Mouse (Mus musculus): ENCODE data around the gene Snx15. TPM values are rescaled to one million over a fixed set of nuclear protein-coding genes. Genes with fewer than 3 reads are reported as not detected.
A peak's percentile ranks its signal among the peaks of the same experiment; 100 is the strongest.

Gene Snx15
- total RNA-seq, 2 experiments from 2014 or later = 8.6 to 10.6 TPM

DNA sequence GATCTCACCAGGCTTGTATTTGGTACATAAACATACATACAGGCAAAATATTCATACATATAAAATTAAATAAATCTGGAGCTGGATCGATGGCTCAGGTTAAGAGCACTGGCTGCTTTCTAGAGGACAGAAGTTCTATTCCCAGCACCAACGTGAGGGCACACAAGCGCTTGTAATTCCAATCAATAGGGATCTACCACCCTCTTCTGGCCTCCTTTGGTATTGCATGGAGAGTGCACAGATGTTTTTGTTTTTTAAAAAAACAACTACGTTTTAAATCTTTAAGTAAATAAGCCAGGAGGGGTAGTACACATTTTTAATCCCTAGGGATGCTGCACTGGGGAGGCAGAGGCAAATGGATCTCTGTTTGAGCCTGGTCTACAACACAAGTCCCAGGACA, 1.8 kb downstream of the Snx15 start:
- intact Hi-C loops (cut with DNase I) = no loop called here
- DNase-seq = no peak

DNA sequence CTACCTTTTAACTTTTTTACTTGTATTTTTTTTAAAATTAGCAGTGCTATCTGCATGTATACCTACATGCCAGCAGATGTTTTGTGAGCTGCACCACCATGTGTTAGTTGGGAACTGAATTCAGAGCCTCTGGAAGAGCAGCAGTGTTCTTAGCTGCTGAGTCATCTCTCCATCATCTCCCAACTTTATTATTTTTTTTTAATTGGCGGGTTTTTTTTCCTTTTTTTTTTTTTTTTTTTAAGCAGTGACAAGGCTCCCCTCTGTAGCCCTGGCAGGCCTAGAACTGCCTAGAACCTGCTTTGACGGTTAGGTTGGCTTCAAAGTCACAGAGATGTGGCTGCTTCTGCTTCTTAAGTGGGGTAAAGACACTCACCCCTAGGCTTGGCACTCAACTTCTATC, 3.2 kb downstream of the Snx15 start:
- DNase-seq = no peak
- intact Hi-C loops (cut with DNase I) = loop anchor here (5.0 kb wide), 1 partner anchor 158 kb away; no protein-coding TSS in a partner anchor

DNA sequence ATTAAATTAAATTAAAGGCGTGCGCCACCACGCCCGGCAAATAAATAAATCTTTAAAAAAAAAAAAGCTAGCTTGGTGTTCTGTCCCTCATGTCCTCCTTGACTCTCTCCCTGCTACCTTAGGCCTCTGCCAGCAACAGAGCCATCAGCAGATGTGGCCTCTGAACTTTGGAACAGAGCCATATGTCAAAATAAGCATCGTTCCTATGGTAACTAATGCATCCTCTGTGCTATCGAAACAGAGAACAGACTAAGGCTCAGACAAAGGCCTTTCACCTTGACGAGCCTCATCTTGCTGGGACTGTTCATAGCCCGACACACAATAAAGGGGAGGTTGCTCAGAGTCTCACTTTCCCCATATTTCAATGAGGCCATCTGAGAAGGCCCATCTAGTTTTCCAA, 4.8 kb downstream of the Snx15 start:
- no peak for DNase-seq
- intact Hi-C loops (cut with DNase I) = loop anchor here (5.0 kb wide), 1 partner anchor 156 kb away; no protein-coding TSS in a partner anchor

DNA sequence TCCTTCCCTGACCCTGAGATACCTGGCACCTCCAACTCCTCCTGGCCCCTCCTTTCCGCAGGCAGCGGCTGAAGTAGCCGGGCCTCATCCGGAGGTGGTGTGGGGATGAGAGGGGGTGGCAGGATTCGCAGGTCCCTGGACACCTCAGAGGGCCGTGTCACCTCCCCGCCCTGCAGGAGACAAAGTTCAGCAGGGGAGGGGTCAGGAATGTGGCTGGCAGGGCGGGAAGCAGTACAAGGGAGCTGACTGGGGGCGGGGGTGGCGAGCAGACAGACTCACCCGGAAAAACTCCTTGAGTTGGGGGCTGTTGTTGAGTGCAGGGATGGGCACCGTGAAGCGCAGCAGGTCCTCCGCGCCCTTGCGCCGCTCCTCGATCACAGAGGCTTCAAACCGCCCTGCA, 6.3 kb downstream of the Snx15 start:
- intact Hi-C loops (cut with DNase I) = loop anchor here (5.0 kb wide), 1 partner anchor 154 kb away; no protein-coding TSS in a partner anchor
- no peak for DNase-seq

DNA sequence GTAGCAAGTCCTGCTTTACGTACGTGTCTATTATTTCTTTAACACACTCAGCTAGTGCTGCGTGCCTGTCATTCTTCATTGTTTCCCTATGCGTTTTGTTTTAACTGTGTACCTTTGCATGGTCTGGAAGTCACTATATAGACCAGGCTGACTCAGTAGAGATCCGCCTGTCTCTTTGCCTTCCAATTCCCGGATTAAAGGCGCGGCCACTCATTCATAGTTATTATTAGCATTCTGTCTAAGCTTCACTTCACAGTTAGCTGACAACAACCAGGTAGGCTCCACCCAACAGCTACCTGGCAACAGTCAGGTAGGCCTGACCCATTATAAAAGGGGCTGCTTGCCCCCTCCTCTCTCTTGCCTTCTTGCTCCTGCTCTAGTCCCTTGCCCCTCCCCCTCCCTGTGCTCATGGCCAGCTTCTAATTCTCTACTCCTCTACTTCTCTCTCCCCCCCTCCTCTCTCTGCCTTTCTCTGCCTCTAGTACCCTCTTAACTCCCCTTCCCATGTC, 9.4 kb downstream of the Snx15 start:
- no peak for DNase-seq
- intact Hi-C loops (cut with DNase I) = loop anchor here (5.0 kb wide), 1 partner anchor 36 kb away; the partner anchor contains the start of genes Cdca5, Gm28374, Tmem262 and Zfpl1

DNA sequence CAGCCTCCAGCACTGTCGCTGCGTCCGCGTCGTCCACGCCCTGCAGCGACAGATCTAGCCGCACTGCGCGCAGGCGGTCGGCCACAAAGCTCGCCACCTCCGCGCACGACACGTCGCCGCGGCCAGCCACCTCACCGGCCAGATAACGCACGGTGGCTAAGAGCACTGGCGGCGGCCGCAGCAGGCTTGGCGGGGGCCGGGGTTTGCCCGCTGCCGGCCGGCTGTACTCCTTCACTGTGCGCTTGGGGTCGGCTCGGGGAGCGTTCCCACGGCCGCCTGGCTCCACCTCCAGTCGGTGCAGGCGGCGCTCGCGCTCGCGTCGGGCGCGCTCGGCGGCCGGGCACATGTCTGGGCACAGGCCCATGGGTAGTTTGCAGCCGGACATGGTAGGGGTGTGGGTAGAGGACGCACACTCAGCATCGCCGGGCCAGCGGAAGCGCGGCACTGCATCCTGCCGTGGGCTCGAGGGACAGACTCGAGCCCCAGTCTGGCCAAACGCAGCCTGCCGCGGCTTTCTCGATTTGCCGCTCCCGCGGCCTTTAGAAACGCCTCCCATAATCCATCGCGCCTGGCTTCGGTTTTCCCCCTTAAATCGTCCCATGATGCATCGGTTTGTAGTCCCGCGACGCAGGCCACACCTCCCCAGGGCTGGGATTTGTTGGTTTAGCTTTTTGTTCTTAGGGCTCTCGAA, 10.0 kb downstream of the Snx15 start, which contains the start of gene Sac3d1:
Gene Sac3d1, minus strand, starts transcription at position 665 of the 691 bp plus-strand sequence.
- intact Hi-C loops (cut with DNase I) = loop anchor here (5.0 kb wide), 1 partner anchor 36 kb away; the partner anchor contains the start of genes Cdca5, Gm28374, Tmem262 and Zfpl1

DNA sequence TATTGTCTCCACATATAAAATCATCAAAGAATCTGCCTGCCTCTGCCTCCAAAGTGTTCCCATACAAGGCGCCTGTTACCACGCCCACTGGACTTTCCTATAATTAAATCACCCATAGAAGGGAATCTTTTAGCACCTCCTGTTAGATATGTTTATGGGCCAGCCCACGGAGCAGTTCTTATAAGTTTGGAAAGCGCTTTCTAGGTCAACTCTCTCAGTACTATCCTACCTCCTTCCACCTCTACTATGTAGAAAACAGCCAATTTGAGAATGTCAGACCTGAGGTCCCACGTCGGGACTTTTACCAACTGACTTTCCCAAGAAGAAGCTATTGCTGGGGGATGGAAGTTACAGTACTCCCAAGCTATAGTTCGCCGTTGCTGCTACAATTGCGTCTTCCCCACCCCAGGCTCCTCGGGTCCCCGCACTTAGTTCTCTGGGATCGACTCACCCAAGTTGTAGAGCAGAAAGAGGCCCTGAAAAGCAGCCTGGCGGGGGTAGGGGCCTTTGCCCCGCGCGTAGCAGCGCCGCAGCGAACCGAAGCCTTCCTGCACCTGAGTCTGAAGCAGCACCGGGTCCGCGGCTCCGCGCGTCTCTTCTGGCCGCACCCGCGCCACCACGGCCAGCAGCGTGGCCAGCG, 10.6 kb downstream of the Snx15 start:
- DNase-seq = no peak
- intact Hi-C loops (cut with DNase I) = loop anchor here (5.0 kb wide), 1 partner anchor 35 kb away; the partner anchor contains the start of genes Cdca5, Gm28374, Tmem262 and Zfpl1

More for the DNA sequence above, 10.0 kb downstream of the Snx15 start, which contains the start of gene Sac3d1:
- DNase-seq = peak; percentile 81 to 84

DNA sequence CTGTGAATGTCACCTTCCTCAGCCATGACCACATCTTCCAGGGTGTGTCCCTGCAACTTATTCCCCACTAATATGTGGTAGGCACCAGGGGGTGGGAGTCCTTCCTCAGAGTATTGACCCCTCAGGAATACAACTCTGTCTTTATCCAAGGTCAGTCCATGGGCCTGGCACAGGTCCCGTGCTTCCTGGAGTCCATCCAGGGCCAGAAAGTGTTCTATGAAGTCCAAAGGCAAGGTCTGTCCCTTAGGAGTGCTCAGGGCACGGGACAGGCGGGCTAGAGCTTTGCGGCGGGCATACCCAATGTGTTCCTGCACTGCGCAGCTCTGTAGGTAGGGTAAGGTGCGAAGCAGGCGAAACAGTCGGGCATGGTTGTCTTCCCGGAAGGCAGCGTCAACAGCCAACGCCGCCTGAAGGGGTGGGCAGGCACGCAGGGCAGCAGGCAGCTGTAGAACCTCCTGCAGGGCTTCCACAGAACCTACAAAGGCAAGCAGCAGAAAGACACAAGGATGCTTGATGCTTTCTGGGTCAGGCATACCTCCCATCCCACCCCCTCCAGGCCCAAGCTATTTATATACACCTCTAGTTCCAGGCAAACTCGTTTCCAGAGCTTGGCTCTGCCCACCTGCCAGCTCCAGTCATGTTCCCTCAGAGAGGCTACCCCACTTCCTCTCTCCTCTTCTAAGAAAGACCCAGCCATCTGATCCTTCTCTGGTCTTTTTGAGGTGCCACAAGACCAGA, 11.8 kb downstream of the Snx15 start:
- no peak for DNase-seq
- intact Hi-C loops (cut with DNase I) = loop anchor here (5.0 kb wide), 1 partner anchor 34 kb away; the partner anchor contains the start of genes Cdca5, Gm28374, Tmem262 and Zfpl1

DNA sequence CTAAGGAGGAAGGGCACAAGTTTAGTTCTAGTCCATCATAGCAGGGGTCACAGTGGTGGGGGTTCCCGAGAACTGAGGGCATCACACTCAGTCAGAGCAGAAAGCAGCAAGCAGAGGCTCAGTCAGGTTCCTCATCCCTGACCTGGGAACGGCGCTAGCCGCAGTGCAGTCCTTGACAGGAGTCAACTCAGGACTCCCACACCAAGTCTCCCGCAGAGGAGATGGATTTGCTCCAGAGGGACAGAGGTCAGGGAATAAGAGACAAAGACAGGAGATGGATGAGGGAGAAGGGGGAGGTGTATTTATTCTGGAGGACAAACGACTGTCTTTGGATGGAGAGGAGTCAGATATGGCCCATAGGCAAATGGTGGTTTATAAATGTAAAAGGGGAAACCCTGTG, 15.0 kb downstream of the Snx15 start:
- DNase-seq = no peak
- intact Hi-C loops (cut with DNase I) = no loop called here

DNA sequence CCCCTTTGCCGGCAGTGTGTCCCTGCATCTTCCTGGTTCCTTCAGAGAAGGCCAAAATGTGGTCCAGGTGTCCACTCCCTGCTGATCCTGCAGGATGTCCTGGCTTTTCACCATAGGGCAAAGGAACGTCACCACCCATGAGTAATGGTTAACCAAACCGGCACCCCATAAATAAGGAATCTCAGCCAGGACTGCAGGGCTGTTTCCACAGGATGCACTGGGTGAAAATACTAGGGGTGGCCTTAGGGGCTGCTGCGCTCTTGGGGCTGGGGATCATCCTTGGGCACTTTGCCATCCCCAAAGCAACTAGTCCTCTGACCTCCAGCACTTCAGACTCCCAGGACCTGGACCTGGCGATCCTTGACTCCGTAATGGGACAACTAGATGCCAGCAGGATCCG, 22.5 kb downstream of the Snx15 start, which contains the start of gene Naaladl1:
Gene Naaladl1, plus strand, starts transcription at position 197 of the 400 bp plus-strand sequence.
- intact Hi-C loops (cut with DNase I) = no loop called here
- no peak for DNase-seq

DNA sequence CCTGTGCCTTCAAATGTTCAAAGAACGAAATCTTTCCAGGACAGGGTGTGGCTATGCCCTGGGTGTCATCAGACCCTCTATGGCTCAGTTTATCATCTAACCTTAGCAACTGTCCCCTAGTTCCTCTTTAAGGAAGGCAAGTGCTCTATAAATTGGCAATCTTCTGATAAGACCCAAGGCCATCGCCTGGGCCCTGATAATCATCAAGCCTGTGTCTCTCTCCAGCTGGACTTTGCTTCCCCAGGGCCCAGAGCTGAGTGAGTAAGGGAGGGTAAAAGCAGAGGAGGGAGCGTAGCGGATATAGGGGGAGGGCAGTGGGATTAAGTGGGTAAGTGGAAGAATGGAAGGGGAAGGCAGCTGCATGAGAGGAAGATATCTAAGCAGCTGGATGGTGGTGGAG, 23.6 kb downstream of the Snx15 start:
- no peak for DNase-seq
- intact Hi-C loops (cut with DNase I) = no loop called here

DNA sequence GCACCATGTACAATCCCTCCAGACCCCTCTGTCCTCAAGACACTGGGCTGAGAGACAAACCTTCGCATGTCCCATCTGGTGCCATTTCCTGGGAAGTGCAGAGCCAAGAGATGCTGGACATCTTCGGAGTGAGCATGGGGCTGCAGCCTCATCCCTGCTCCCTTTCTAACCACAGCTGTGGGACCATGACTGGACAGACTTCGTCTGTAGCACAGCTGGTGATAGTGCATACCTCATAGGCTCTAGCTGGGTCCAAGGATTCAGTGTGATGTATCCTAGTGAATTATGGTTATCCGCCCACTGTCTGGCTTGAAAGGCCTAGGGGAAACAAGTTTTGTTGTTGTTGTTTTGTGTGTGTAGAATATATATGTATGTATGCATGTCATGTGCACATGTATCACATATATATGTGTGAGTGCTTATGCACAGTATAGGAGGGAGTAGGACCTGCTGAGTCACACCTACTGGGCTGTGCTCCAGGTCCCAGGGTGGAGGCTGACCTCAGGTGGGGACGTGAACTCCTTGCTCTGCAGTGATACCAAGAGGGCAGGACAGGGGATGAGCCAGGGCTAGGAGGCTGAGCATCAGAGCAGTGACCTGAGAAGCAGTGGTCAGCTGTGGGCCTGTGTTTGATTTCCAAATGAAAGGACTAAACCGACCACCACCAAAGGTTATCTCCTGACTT, 25.8 kb downstream of the Snx15 start:
- no peak for DNase-seq
- intact Hi-C loops (cut with DNase I) = no loop called here

DNA sequence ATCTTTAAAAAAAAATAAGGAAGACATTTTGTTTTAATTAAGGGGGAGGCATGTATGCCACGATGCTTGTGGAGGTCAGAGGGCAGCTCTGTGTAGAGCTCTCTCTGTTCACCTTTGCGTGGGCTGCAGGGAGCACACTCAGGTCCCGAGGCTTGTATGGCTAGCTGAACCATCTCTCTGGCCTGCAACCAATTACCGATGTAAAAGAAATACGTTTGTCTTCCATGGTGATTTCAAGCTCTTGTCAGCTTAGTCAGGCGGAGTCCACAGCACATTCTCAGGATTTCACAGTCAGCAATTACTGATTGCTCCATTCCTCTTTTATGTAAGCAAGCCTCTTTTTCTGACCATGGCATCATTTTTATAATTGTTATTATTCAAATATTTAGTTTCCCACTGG, 26.9 kb downstream of the Snx15 start:
- no peak for DNase-seq
- intact Hi-C loops (cut with DNase I) = no loop called here

DNA sequence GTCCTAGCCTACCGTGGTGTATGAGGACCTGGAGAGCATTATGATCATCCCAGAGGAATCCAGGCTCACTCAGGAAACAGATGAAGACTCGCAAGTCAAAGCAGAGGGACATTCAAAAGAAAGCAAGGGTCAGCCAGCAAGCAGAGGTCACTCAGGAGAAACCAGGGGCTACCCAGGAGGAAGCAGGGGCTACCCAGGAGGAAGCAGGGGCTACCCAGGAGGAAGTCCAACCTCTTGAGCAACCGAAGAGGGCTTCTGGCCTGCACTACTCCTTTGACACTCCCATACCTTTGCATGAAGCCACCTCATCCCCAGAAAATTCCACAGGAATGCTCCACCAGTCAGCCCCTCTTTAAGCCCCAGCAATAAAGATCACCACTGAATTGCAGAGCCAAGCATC, 30.3 kb downstream of the Snx15 start:
- no peak for DNase-seq
- intact Hi-C loops (cut with DNase I) = no loop called here

DNA sequence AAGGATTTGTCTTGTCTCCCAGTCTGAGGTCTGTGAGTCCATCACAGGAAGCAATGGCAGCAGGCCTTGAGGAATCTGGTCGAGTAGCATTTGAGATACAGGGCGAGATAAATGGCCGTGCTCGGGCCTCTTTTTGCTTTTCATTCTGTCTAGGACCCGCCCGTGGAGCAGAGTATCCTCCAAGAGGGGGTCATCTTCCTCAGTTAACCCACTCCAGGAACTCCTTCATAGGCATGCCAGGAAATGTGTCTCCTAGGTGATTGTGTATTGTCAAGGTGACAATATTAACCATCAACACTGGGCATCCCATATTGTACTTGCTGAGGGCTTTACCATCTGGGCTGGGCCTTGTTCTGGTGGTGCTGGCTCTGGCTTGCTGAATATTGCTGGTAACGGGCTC, 34.0 kb downstream of the Snx15 start, which contains the start of gene AC131692.1:
Gene AC131692.1, plus strand, starts transcription at position 301 of the 400 bp plus-strand sequence.
- intact Hi-C loops (cut with DNase I) = no loop called here
- no peak for DNase-seq

DNA sequence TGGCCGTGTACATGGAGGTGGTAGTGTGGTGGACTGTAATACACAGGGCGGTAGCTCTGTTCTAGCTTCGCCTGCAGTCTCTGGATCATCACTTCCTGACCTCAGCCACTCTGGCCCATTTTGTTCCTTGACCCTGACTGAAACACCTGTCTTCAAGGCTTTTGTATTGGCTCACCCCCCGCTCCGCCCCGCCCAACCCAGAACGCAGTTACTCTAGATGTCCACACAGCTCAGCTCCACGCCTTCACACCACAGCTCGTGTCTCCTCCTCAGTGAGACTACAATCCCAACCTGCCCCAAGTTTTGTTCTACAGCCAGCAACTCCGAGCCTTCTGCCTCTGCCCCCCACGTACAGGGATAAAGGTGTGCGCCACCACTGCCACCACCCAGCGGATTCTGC, 39.3 kb downstream of the Snx15 start:
- DNase-seq = no peak
- intact Hi-C loops (cut with DNase I) = no loop called here

DNA sequence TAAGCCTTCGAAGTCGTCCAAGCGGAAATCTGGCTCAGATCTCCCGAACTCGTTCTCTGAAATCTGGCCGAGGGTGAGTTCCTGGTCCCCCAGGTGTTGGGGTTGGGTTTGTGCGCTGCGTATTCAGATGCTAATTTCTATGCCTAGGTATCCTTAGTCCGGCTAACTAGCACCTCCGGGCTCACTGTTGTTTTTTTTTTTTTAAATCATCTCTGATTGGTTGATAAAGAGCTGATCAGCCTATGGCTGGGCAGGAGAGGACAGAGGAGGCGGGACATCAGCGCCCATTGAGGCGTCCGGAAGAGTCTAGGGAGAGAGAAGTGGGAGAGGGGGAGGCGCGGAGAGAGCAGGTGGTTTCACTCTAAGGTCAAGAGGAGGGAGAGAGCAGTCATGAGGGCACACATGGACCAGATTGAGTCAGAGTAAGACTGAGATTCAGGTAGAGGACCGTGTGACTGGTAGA, 42.7 kb downstream of the Snx15 start:
- intact Hi-C loops (cut with DNase I) = no loop called here
- DNase-seq = no peak

DNA sequence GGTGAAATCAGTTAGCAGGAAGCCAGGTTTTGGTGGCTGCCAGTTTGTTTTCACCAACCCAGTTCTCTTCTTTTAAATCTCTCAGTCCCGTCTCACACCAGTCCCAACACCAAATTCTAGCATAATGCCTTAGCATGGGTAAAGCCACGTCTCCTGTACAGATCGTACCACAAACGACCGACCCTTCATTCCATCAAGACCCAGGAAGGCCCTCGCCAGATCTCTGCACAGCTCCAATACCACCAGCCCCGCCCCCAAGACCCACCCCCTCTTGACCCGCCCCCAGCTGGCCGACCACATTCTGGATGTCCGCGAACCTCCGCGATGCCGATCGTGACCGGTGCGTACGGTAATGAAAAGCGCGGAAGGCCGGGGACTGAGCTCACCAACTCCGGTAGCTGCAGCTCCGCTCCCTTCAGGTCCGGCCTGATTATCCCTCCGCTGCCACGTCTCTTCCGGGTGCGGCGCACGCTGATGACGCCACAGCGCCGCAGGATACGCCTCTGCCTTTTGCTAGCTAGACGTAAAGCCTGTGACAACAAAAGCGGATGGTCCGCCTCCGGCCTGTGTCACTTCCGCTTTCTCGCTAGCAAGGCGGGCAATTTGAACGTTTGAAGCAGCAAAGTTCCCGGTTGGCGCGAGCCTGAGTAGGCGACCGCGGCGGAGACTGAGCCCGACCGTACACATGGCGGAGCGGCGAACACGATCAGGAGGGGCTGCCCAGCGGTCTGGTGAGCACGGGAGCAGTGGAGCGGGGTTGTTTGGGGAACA, 43.4 kb downstream of the Snx15 start, which contains the start of the genes Zfpl1 and Cdca5:
Gene Zfpl1, minus strand, starts transcription at position 479 of the 771 bp plus-strand sequence.
Gene Cdca5, plus strand, starts transcription at position 506 of the 771 bp plus-strand sequence.
- peak; percentile 93 to 95 for DNase-seq
- intact Hi-C loops (cut with DNase I) = loop anchor here (1.0 to 5.0 kb wide), 2 partner anchors 25 to 33 kb away; partner anchors contain the start of gene Sac3d1

DNA sequence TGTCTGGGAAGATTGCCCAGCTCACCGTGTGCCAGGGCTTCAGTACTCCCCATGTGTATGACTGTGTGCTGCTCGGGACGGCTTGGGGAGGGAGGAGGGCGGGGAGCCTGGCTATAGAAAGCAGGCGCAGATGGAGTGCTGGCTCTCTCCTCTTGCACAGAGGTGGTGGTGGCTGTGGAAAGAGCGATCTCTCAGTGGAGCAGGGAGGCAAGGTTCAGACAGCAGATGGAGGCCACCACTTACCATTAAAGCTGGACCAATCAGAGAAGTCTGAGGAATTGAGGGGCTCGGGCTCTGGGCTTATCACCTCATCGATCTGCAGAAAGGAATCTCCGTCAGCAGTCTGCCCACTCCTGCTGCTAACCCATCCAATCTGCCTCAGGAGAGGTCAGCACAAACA, 45.9 kb downstream of the Snx15 start, which contains the start of gene Gm28374:
Gene Gm28374, minus strand, starts transcription at position 101 of the 400 bp plus-strand sequence.
- intact Hi-C loops (cut with DNase I) = loop anchor here (5.0 kb wide), 1 partner anchor 35 kb away; the partner anchor contains the start of gene Sac3d1

More for the DNA sequence above, 45.9 kb downstream of the Snx15 start, which contains the start of gene Gm28374:
- DNase-seq = no peak

All from gastrocnemius, postnatal 36 days (tissue).